Mouse (Mus musculus) layer of hippocampus, postnatal 25 days (tissue): ENCODE results near the gene Casp14. TPM values are rescaled to one million over a fixed set of nuclear protein-coding genes. Genes with fewer than 3 reads are reported as not detected.
"Not testable (repeated sequence)": the region's sequence is repeated elsewhere in the genome, so short reads cannot be mapped to it uniquely, and the experiment has no call there.

Experiments
- DNase-seq, 2 experiments: peaks; one replicate each; pipeline ENCODE4 v3.0.0; 2022; ENCODE audit warnings: mixed read lengths in 2 of 2, low spot score in 1 of 2; ENCODE audit errors: extremely low spot score in 1 of 2
- total RNA-seq, 2 experiments: library from RNA; stranded (reverse); gene quantifications; 2 replicates each; pipeline ENCODE4 v1.2.3; 2021

Casp14 gene
- total RNA-seq, 2 experiments from 2014 or later = not detected

DNA sequence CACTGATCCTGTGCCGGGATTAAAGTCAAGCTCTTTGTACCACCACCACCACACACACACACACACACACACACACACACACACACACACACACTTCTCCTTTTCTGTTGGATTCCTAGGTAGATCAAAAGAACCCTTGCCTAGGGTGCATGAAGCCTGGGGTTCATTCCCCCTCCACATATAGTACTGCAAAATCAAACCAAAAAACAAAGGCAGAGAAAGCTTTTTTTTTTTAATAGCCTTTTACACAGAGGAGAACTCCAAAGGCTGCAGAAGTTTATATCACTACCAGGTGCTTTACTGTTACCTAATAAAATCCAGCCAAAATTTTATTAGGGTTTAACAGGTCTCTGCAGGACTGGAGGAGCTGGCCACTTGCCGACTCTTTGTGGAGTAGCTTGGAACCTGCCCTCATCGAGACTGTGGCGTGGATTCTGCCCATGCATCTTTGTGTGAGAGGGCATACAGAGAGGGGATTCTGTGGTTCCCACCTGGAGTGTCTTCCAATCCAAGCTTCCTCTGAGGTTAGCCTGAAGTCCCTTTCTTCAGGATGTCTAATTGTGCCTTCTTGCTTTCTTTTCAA lies 31.0 kb downstream of the Casp14 start:
- no peak for DNase-seq

DNA sequence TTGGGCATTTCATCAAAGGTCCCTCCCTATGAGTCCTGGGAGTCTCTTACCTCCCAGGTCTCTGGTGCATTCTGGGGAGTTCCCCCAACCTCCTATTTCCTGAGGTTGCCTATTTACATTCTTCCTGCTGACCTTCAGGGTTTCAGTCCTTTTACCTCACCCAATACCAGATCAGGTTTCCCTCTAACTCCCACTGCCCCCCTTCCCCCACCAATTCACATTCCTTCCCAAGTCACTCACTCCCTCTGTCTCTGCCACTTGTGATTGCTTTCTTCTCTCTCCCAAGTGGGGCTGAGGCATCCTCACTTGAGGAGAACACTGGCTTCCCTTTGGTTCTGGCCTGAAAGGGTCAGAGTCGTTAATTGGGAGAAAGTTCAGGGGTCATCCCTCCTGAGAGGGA lies 48.0 kb downstream of the Casp14 start:
- DNase-seq = not testable (repeated sequence)

DNA sequence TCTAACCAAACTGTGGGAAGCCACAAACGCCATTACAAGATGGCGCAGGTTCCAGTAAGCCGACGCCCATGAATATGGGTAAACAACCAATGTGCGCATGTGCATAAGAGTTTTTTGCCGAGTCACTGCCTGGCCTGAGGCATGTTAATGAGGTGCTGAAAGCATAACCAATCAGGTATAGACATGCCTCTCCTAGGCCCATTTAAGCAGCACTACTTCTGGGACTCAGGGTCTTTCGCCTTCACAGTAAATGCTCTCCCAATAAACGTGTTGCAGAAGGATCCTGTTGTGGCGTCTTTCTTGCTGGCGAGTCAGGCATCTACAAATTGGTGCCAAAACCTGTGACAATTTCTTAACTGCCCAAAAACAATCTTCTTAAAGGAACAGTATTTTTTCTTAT lies 51.4 kb downstream of the Casp14 start:
- not testable (repeated sequence) for DNase-seq

DNA sequence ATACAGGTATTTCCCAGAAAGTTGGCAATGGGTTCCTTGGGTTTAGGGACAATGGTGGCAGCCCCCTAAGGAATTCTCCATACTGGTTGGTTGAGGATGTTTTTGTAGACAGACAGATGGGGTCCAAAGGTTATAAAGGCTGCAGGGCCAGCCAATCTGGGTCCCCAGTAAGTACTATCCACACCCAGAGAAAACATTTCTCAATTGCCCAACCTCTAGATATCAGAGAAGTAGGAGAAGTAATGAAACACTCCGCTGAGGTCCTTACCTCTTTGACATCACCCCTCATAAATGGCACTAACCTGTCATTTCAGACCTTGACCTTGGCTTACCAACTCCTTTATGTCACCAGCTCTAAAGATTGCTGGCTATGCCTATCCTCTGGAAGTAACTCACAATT lies 53.5 kb downstream of the Casp14 start:
- DNase-seq = no peak

Other genes with a start within 250 kb of the Casp14 start
- not detected for gene Olfr1358, start 200.9 kb downstream of the Casp14 start, total RNA-seq
- gene Ilvbl, start 143.9 kb downstream of the Casp14 start, total RNA-seq = 10 to 100 TPM; 22.7 to 28.5 TPM
- gene Syde1, start 126.3 kb downstream of the Casp14 start, total RNA-seq = 1 to 10 TPM; 5.9 to 6.3 TPM
- gene Olfr1357, start 100.2 kb downstream of the Casp14 start, total RNA-seq = not detected
- gene Ccdc105, start 34.8 kb upstream of the Casp14 start, total RNA-seq = under 1 TPM; 0.42 to 0.47 TPM
- gene Slc1a6, start 62.2 kb upstream of the Casp14 start, total RNA-seq = 10 to 100 TPM; 11.0 to 12.5 TPM
- not detected for gene Olfr1356, start 133.9 kb upstream of the Casp14 start, total RNA-seq
- gene Olfr1355, start 157.2 kb upstream of the Casp14 start, total RNA-seq = not detected
- not detected for gene Olfr1354, start 194.9 kb upstream of the Casp14 start, total RNA-seq
- gene Olfr8, start 232.3 kb upstream of the Casp14 start, total RNA-seq = not detected
- not detected for gene Olfr1353, start 245.0 kb upstream of the Casp14 start, total RNA-seq